Mouse (Mus musculus): ENCODE results near the gene Nnmt.

The Nnmt gene

GRCm38 (mm10) chr9:48559482-48560139 lies 45.3 kb downstream of the Nnmt start:
- in situ Hi-C loops (cut with MseI, MboI) = no loop called here

- in situ Hi-C loops (cut with MseI, MboI) = no loop called here
These were observed 46.3 kb downstream of the Nnmt start for GRCm38 (mm10) chr9:48558637-48559036.

- in situ Hi-C loops (cut with MseI, MboI) = no loop called here
These were observed 55.9 kb downstream of the Nnmt start for GRCm38 (mm10) chr9:48549056-48549455.

GRCm38 (mm10) chr9:48547233-48547632 lies 57.7 kb downstream of the Nnmt start:
- in situ Hi-C loops (cut with MseI, MboI) = no loop called here

Data from mouse trophoblast stem cell (cell line).